Mouse (Mus musculus) induced T-regulatory cell, adult 2 months (primary cell): ENCODE data around the gene Cdkn1c.

Experiments
- DNase-seq: peaks from one replicate; pipeline ENCODE4 v3.0.0-alpha.2; 2012; ENCODE audit warnings: low read depth

The Cdkn1c gene

DNA sequence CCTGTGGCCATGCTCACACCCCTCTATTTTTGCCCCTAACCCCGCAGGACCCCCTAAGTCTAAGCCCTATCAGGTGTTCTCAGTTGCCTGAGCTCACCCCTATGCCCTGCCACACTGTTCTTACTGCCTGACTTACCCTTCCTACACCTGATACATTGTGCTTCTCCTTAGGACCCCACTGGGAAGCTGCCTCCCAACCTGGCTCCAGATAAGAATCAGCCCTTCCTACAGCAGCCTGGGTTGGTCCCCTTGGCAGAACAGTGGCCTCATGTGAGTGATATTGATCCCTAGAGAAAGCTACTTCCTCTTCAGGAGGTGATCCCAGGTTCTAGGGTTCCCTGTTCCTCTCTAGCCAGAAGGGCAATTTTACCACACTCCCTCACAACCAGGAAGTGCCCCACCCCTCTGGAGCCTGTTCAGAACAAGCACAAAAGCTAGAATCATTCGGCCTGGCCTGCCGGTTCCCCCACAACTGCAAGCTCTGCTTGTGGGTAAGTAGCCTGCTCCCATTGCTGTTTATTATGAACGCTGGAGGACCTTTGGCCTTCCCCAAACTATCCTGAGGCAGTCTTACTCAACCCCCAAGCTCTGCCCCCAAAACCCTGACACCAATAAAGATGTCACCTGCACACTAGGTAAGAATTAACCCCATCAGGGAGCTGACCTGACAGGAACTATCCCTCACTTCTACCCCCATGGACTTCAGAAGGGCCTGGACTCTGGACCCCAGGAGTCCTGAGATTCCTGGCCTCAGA lies 12.7 kb upstream of the Cdkn1c start, which contains the start of gene Slc22a18:
Slc22a18 (plus strand) TSS at position 390 of the 755 bp plus-strand sequence.
- no peak for DNase-seq

DNA sequence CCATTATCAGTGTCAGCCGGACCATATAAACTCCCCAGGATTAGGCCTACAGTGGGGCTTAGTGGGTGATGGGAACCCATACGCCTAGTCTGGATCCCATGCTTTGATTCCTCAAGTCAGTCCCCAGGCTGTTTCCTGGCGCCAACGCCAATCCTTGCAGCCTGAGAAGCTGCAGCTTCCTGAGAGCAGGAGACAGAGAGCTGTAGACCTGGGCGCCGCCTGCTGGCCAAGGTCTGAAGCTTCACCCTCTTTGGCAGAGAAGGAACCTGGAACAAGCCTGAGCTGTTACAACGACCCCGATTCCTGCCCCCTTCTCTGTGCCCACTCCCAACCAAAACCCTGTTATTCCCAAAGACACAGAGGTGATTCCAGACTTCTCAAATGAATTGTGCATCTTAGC lies 9.1 kb upstream of the Cdkn1c start:
- peak; percentile 75 for DNase-seq

DNA sequence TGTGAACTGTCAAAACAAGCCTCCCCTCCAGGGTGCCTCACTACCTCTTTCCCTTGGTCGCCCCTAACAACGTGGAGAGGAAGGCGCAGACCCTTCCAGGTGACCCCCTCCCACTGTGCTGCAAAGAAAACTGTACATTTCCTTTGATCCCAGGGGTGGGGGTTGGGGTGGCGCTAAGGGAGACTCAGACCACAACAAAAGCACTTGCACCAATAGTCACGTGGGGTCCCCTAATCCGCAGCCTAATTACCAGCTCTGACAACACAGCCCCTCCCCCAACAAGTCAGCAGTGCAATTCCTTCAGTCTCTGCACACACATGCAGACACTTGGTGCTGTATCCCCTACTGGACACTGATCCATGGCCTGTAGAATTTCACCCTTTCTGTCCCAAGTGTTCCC lies 6.9 kb upstream of the Cdkn1c start:
- DNase-seq, result no peak

DNA sequence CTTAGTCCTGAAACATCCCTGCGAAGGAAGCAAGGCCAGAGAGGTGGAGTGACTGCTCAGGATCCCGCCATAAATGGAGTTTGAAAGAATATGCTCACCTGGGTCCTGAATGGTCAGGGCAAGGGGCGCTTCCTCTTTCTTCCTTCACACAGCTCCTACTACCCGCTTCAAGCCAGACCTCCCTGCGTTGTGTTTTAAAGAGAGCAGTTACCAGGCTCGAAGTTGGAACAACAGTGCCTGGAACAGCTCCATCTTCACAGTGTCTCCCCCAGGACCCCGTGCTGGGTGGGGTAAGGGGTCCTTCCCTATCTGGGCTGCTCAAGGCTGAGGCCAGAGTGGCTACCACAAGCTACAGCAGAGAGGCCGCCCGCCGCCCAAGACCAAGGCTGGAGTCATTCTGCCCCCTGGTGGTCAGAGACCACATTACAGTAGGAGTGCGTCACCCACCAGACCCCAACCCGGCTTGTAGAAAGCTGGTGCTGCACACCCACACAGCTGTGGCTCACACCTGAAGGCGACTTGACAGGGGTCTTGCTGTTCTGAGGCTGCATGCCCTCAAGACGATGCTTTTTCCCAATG lies 5.3 kb upstream of the Cdkn1c start:
- peak; percentile 82 for DNase-seq

DNA sequence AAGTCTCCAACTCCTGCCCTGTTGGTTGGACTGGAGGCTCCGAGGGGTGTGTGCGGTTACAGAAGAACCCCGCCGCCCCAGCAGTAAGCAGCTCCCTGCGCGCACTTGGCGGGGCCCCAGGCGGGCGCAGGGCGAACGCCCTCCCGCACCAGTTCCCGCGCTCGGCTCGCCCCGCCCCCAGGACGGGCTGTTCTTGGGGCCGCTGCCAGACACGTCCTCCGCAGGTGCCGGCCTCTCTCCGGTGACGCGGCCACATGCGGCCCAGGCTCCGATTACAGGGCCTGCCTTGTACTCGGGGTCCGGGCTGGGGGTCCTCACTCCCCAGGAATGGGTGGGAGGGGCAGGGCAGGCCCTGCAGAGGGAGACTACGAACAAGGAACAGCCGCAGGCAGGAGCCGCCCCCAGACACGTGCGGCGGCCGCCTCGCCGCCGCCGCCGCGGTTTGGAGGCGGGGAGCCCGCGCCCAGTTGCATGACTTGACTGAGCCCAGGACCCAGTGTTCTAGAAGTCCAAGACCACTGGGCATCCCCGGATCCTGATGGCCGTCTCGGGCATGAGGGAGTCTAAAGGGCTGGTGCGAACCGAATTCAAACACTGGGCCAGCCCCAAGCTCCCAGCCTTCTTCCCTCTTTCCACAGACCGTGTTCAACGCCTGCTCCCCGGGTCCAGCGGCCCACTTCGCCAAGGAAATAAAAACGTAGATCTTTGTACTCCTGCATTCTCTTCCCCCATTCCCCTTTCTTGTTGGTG lies 4.1 kb upstream of the Cdkn1c start:
- peak; percentile 49 for DNase-seq

DNA sequence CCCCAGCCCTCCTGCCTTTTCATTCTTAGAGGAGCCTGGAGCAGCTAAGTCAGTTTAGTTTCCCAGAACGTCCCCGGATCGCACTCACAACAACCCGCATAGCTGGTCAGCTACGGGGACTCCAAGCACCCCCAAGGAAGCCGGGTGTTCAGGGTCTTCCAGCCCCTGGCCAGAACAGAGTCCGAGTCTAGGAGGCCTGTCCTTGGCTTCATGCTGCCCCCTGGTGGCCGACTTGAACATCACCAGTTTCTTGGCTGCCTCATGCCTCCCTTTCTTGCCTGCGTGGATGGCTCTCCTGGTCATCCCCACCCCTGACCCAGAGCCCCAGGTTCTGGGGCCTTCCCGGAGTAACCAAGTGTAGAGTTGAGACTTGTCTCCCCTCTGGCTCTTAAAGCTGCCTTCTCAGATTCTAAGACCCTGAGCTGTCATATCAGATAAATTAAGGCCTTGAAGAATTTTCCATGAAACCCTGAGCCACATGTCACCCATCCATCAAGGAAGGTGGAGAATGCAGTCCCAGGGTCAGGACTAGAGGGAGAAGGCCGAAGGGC lies 3.1 kb upstream of the Cdkn1c start:
- peak; percentile 84 for DNase-seq

DNA sequence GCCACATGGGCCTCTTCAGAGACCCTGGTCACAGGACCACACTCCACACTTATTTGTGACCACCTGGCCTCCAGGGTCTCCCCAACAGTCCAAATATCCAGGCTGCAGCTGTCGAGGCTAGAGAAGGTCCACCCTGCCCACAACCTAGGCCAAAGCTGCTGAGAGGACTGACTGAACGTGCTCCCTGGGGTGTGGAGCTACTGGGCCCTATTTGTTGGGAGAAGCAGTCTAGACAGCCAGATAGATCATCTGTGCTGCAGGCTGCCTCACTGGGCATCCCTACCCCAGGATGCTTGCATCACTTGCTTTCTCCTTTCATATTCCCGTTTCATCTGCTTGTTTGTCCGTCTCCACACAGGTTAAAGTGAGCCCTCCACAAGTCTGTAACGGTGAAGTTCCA lies 1.7 kb upstream of the Cdkn1c start:
- no peak for DNase-seq

DNA sequence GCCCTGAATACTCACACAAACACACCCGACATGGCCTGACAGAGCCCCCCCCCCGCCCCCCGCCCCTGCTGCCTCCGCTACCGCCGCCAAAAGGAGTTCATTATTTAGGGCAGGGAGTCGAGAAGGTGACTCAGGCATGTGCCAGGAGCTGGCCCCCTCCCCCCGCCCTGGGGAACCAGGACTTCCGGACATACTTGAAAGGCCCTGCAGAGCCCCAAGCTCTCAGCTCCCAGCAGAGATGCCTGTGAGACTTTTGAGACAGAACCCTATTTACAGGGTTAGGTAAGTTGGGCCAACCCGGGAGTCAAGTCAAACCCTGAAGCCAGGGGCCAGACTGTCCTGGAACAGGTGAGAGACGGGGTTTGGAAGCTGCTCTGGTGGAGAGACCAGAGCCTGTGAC lies 1.1 kb upstream of the Cdkn1c start:
- peak; percentile 22 for DNase-seq

DNA sequence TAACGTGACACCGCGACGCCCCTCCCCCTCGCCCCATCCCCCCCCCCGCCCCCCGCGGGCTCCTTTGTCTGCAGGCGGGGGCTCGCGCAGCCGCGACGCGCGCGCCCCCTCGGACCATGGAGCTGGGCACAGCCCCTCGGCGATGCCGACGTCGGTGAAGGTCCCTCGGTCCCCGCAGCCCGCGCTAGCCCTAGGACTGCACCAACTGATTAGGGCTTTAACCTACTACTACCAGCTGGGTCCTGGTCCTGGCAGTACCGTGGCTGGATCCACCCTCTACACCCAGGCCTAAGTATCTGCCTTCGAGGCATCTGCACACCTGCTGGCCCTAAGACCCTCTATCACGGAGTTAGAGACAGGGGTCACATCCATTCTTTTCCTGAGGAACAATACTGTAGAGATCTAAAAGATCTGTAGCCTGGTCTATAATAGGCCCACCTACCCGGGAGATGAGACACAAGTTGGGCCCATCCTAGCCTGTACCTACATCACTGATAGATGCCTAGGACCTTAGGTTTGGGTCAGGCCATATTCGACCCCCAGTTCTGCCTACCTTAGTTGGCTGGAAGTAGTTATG lies 532 bp upstream of the Cdkn1c start:
- DNase-seq, result no peak

DNA sequence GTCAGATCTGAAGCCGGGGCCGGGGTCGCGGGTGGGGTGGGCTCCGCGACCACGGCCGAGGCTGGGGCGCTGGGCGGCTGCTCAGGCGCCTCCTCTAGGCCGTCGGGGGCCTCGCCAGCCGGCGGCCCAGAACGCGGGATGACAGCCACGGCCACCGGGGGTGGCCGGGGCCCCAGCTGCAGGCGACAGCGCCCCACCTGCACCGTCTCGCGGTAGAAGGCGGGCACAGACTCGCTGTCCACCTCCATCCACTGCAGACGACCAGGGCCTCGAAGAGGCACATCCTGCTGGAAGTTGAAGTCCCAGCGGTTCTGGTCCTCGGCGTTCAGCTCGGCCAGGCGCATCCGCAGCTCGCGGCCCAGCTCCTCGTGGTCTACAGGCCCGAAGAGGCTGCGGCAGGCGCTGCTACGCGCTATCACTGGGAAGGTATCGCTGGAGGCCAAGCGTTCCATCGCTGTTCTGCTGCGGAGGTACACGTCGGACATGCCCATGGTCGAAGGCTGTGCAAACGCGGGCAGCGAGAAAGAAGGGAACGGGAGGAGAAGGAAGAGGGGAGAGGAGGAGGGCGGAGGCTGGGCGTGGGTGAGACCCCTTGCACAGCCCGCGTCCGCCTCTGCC lies 524 bp downstream of the Cdkn1c start:
- DNase-seq, result no peak

DNA sequence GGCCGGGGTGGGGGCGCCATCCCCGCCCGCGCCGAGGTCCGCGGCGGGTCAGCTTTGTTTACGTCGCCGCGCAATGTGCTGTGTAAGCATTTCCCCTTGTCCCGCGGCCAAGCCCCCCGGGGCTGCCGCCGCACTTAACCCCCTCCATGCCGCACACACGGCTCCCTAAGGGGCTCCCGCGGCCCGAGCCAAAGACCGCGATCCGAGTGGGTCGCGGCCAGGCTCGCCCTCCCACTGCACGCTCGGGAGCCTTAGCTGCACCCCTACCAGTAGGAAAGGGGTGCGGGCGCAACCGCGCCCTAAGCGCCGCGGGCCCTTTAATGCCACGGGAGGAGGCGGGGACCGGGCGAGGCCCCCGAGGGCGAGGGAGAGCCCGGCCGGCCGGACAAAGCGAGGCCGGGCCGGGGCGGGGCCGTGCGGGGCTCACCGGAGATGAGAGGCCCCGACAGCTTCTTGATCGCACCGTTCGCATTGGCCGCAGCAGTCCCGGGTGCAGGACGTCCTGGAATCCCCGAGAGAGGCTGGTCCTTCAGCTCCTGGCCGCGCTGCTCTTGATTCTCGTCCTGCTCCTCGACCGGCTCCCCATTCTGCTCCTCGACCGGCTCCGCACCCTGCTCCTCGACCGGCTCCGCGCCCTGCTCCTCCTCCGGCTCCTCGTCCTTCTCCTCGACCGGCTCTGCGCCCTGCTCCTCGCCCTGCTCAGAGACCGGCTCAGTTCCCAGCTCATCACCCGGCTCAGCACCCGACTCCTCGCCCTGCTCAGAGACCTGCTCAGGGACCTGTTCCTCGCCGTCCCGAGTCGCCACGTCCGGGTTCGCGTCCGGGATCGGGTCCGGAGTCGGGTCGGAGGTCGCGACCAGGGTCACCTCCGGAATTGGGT lies 1.3 kb downstream of the Cdkn1c start:
- peak; percentile 24 for DNase-seq

DNA sequence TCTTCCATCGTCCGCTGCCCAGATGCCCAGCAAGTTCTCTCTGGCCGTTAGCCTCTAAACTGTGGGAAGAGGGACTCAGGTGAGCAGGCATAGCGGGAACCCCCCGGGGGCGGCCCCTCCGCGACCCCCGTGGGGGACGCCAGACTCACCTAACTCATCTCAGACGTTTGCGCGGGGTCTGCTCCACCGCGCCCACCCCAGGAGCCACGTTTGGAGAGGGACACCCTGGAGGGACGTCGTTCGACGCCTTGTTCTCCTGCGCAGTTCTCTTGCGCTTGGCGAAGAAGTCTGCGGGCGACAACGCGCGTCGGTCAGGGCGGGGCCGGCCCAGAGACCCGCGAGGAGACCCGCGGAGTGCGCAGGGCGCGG lies 1.9 kb downstream of the Cdkn1c start:
- DNase-seq, result no peak

DNA sequence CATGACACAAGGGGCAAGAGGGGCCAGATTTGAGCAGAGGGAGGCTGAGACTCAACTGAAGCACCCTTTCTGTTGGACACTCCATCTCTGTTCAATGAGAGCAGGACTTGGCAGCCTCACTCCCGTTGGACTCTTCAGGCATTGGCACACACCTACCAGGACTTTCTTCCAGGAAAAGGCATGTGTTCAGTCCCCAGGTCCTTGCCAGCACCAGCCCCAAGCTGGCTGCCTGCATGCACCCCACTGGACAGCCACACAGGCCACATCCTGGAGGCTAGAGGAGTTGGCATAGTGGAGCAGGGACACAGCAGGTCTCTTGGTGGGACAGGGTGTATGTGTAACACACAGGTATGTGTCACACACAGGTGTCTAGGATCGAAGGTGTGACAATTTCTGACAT lies 13.7 kb downstream of the Cdkn1c start:
- no peak for DNase-seq

DNA sequence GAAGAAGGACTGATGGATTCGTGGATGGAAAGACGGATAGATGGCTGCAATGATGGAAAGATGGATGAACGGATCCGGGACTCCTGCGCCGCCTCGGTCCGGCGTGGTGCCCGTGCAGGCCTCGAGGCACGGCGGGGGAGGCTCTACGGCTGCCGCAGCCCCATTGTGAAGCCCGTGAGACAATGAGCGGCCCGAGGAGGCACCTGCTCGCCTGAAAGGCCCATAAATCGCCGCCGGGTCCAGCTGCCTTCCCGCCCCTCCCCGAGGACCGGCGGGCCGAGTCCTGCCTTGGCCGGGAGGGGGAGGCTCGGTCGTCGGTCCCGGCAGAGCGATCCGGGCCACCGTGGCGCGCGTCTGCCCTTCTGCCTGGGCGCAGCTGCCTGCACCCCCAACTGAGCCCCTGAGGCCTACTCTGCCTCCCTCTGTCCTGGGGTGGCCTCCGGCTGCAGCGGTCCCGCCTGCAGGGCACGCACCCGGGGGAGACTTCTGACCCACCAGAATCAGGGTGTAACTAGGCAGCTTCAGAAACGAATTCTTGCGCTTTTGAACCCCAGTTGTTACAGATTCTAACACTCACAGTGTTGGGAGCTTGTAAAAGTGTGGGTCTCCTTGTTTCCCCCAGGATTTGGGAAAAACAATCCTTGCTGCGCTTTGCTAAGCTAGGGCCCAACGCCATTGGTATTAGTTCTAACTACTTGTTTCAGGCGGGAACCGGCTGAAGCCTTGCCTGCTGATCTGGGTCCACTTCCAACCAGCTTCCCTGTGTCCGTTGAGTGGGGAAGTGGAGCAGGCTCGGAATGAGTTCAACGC lies 15.0 kb downstream of the Cdkn1c start:
- DNase-seq, result no peak

DNA sequence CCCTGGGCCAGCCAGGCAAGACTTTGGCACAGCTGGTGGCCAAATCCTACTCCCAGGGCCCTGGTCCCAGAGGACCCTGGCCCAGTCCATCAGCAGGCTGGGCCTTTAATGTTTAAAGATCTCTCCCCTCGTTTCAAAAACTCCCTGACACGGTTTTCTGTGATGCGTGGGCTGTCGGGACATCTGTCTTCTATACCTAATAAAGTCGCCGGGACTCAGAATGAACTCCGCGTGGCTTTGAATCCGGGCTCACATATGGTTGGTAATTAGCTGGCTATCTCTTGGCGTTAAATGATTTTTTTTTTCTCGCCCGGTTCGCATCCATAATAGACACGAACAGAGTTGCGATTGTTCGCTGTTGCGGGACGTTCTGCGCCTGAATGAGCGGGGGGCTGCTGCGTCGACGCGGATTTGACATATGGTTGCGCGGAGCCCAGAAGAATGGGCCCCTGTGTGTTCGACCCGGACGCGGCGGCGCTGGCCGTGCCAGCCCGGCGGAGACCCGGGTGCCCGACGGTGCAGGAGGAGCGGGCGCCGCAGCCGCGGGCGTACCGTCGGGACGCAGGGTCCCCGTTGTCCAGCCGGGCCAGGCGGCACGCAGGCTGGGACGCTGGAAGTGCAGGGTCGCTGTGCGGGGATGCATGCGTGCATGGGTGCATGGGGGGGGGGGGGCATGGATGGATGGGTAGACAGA lies 15.7 kb downstream of the Cdkn1c start:
- DNase-seq, result no peak

DNA sequence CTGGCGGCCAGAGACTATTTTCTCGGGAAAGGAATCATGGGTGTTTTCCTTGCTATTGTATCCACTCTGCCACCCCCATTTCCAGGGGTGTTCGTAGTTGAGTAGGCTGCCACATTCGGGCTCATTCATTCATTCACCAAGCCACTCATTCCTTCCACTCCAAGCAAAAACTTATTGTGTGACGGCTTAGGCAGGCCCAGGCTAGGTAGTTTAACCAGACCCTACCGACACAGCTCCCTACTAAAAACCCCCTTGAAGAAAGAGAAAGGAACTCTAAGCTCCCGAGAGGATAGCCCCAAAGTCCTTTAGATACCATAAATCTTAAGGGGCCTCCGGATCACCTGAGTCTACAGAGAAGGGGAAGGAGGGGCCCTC lies 16.3 kb downstream of the Cdkn1c start:
- no peak for DNase-seq

DNA sequence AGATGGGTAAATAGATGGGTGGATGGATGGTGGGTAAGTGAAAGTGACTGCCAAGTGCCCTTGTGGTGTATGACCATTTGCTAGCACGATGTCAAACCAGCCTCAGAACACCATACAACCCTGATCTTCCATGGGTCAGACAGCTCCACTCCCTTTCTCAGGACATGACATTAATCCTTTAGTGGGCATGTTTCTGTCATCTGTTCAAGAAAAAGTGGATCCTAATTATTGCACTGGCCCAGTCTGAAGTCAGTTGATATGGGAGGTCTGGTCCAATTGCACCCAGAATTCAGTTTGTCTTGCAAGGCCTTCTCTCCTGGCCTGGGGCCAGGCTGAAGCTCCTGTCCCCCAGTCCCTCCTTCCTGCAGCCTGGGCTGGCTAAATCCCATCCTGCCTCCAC lies 21.9 kb downstream of the Cdkn1c start:
- no peak for DNase-seq

DNA sequence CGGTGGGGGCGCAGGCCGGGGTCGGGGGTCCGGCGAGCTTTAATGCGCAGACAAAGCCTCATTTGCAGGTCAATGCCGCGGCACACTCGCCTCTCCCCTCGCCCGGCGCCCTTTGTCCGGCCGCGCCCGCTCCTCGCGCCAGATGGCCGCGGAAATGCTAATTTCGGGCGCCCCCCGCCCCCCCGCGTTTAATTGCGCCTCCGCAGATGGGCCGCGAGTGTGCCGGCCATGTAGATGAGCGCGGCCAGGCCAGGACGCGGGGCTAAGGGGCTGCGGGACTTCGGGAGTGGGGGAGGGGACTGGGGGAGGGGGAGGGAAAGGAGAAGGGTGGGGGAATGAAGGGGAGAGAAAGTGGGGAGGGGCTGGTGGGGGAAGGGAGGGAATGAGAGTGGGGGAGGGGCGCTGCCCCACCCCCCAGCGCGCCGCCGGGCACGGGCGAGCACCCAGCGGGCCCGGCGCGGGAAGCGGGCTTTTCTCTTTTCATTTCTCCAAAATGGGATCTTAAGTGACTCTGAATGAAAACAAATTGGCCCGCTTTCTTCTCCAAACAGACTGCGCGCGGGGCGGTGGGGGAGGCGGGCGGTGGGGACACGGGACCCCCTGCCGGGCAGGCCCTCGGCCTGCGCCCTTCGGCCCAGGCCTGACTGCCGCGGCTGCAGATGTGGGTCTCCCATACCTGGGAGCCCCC lies 22.8 kb downstream of the Cdkn1c start:
- no peak for DNase-seq

DNA sequence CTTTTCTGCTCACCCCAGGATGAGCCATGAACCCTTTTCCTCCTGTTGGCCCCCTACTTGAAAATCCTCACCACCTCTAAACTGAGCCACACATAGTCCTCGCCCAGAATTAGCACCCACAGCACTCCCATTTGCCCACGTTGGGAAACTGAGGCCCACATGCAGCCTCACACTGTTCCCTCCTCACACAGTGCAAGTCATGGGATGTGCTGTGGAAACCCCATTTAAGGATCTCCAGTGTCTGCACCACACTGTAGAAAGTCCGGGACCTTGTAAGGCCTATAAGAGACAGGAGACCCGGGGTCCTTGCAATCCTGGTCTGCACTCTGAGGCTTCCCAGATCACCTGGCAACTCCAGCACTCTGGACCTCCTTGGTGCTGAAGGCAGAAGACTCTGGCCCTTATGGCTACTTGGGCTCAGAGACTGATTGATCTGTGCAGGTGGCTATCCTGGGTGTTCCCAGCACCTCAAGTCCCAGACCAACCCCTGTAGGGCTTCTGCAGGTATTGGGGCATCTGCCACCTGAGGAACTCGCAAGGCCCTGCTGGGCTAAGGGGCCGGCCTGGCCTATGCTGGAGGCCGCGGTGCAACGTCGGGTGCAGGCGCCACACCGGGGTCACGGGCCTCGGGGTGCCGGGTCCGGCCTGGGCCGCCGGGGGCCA lies 23.5 kb downstream of the Cdkn1c start:
- no peak for DNase-seq
